Mouse (Mus musculus) heart, postnatal 25 days (tissue): ENCODE results near the gene Exoc6. TPM values are rescaled to one million over a fixed set of nuclear protein-coding genes. Genes with fewer than 3 reads are reported as not detected.
"Not testable (repeated sequence)": the region's sequence is repeated elsewhere in the genome, so short reads cannot be mapped to it uniquely, and the experiment has no call there.

ENCODE experiments used
- DNase-seq: peaks from one replicate; pipeline ENCODE4 v3.0.0; 2022; ENCODE audit warnings: low spot score
- intact Hi-C: fragments of 180-260 bp; cut with DNase I; formaldehyde crosslinking; loops from one replicate; pipeline ENCODE4 v1.15.1; 2025
- total RNA-seq, 2 experiments: library from RNA; stranded (reverse); gene quantifications; 2 replicates each; pipeline ENCODE4 v1.2.3; 2021

Exoc6 gene
- total RNA-seq, 2 experiments from 2014 or later, result 29.2 TPM

DNA sequence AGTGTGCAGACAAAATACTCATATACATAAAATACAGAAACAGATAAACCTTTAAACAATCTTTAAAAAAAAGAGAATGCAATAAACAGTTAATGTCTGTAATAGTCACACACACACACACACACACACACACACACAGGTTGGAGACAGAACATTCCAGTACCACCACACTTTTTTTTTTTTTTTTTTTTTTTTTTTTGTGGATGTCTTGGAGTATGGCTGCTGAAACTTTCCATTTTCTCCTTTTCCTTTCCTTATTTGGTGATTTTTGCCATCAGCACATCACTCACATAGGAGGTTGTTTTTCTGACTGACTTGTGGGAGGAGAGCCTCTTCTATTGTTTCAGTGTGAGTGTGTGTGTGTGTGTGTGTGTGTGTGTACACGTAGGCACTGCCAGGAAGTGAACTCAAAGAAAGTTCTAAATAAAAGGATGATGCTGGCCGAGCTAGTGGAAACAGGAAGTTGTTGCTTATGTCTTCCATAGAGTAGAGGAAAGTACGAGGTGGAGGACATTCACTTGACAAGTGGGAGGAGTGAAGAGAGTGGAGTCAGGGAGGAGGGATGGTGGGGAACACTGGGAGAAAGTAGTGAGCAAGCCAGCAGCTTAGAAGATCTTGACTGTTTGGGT, 15.4 kb upstream of the Exoc6 start:
- DNase-seq, result no peak
- intact Hi-C loops, result no loop called here

DNA sequence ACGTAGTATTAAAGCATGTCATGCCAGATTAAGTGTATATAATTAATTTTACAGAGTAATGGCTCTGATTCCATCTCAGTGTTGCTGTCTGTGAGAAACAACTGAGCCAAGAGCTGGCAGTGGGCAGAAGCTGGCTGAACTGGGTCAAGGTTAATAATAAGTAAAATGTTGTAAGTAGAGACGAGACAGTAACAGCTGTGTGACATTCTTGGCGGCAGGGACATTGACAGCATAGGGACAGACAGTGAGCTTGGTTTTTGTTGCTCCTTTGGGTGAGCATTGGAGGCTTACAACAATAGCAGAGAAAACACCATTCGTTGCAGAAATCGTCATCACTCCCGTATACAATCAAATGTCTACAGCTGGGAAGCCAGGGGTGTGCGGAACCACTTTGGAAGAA, 13.8 kb upstream of the Exoc6 start:
- intact Hi-C loops, result no loop called here
- DNase-seq, result no peak

DNA sequence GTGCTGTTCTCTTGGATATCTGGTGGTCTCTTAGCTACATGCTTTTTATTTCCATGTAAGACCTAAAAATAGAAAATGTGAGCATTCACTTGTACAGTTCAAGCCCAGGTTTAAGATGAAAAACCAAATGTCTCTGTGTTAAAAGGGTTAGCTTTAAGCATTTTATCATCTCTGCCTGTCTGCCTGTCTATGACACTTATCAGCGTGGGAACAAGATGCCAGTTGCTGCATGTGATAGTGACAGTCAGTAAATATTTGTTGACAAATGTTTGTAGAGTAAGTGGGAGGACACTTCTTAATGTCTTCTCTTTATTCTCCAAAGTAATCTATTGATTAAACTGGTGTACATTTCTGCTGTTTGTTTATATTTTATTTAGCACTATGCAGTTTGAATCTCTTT, 12.5 kb upstream of the Exoc6 start:
- intact Hi-C loops, result no loop called here
- DNase-seq, result no peak

DNA sequence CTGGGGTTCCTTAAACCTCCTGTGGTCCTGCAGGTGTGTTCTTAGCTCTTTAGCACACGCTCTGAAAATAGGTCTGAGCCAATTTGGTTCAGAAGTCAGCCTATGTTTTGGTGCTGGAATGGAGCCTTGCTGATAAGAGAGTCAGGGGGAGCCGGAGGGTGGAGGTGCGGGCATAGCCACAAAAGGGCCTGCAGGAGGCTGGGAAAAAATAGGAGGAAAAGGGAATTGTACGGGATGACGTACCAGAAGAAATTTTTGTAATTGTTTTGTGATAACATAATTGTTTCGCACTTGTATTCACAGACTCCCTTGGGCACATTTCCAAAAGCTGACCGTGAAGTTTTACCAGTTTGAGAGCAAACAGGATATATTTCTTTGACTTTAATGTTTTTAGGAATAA, 10.0 kb upstream of the Exoc6 start:
- DNase-seq, result peak; percentile 55
- intact Hi-C loops, result no loop called here

DNA sequence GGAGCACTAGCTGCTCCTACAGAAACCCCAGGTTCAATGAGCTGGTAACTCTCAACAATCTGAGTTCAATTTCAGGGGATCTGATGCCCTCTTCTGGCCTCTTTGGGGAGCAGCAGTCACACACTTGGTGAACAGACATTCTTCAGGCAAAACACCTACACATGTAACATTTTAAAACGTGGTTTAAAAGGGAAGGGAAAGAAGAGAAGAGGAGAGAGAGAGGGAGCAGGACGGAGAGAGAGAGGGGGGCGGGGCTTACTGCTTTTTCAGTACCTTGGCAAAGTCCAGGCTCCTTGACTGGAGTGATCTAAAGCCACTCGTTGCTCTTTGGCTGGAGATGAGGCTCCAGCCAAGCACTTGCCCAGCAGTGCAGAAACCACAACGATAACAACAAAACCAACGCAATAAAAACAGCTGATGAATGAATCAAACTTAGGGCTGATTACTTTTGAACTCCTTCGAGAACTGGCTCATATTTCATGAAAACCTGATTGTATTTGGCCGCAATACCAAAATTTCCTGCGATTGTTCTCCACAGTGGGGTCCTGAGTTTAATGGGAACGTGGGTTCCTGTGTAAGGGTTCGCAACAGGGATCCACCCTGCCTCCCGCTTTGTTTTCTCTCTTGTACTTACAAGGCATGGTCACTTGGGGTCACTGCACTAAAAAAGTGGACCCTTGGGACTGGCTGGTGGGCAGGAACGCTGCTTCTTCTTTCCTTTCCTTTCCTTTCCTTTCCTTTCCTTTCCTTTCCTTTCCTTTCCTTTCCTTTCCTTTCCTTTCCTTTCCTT, 6.5 kb upstream of the Exoc6 start:
- intact Hi-C loops, result no loop called here

DNA sequence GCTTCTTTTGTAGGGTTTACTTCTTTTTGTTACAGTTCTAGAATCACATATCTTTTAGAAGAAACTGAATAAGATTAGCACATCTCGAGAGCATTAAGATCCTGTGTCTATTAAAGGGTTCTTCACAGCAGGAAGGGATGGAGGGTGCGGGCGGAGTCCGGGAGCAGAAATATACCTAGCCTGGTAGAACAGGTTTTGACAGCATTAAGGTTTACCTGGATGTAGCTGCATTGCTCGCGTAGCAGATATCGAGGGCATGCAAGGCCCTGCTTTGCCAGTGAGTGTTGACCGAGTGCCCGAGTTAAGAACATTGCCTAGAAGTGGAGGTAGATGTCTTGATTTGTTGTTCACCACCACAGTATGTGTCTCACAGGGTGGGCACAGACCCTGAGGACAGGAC, 5.7 kb upstream of the Exoc6 start:
- intact Hi-C loops, result no loop called here
- DNase-seq, result no peak

More for the DNA sequence above, 6.5 kb upstream of the Exoc6 start:
- peak; percentile 36 for DNase-seq

DNA sequence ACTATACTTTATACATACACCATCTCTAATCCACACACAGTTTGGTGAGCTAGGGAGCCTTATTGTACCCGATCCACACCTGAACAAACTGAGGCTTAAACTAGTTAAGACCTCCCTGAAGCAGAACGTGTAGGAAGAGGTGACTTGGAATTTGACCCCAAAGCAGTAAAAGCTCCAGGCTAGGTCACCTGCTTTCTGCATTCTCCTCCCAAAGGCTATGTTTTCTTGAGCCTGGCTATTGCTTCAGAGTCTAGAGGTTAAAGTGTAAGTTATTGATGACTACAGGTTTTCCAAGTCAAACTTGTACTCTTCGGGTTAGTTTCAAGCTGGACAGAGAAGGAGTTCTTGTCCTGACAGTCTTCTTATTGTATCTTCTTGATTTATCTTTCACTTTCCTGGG, 5.0 kb upstream of the Exoc6 start:
- intact Hi-C loops, result no loop called here
- no peak for DNase-seq

DNA sequence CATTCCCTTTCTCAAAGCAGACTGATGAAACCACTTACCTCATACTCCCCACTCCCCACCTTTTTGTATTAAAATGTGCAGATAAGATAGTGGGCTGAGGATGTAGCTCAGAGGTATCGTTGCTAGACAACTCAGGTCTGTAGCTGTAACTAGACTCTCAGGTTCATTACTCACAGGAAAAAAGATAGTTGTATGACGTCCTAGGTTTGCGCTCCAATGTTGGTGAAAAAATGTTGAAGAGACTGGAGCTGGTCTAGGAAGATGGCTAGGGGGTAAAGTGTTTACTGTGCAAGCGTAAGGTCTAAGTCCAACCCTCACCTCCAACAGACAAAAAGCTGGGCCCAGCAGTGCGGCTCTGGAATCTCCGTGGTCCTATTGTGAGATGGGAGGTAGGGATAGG, 4.5 kb upstream of the Exoc6 start:
- no peak for DNase-seq
- intact Hi-C loops, result loop anchor here (2.0 kb wide), 1 partner anchor 15 kb away; no protein-coding TSS in a partner anchor

DNA sequence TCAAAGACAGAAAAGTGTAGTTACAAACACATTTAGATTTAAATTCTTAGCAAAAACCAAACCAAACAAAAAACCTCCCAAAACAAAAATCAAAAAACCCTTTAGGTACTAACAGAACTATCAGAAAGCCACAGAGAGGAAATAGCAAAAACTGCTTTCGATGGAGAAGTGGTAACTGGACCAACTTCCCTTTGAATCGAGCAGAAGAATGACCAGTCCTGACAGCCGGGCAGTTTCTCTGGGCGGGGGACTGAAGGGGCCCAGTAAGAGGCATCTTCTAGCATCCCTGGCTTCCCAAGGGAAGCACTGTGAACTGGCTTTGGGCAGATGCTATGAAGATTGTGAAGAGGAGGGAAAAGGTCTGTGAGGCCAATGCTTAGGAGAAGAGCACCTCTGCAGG, 3.4 kb upstream of the Exoc6 start:
- intact Hi-C loops, result loop anchor here (2.0 kb wide), 1 partner anchor 14 kb away; no protein-coding TSS in a partner anchor
- DNase-seq, result no peak

DNA sequence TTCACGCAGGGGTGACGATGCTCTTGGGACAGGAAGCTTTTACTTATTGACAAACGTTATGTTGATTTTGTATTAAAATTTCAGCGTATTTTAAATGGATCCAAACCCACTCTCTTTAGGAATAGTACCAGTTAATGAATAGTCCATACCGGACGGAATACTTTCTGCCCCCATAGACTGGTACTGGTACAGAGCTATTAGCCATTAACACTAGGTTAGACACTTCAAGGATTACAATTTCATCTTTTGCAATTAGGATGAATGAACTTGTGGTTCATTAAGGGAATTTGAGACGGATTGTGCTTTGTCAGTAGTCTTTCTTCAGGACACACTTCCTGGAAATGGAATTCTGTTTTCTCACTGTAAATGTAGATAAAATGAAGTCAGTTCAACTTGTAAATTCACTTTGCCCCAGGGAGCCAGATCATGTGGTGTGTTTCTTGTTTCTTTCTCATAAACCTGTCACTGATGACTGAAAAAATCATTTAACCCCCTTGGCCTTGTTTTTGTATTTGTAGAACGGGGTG, 885 bp downstream of the Exoc6 start:
- intact Hi-C loops, result no loop called here
- DNase-seq, result no peak

DNA sequence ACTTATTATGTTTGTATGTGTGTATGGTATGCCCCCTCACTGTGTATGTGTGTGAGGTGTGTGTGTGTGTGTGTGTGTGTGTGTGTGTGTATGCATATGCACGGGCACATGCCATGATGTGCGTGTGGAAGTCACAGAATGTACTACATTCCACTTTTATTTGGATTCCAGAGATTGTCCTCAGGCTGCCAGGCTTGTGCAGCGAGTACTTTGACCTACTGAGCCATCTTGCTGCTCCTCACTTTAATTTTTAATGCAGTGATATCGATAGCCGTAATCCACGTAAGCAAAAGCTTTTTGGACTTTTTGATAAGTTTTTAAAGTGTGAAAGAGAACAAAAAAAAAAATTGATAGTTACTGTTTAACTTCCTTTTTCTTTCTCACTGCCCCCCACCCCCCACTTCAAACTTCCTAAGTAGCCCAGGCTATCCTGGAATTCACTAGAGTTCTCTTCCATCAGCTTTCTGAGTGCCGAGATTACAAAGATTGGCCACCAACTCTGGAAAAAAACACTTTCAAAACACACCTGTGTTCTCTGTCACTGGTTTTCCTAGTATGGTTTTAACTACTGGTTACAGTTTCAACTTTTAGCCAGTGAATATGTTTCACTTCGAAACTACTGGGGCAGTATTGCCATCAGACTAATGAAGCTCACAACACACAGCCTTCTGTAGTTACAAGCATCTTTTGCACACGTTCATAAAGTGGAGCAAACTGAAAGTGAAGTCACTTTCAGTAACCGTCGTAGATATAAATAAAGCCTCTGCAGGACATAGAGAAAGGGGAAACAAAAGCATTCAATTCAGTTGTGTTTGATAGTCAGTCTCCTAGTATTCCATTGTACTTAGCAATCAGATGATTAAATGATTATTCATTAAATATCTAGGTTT, 3.4 kb downstream of the Exoc6 start:
- intact Hi-C loops, result no loop called here
- no peak for DNase-seq

DNA sequence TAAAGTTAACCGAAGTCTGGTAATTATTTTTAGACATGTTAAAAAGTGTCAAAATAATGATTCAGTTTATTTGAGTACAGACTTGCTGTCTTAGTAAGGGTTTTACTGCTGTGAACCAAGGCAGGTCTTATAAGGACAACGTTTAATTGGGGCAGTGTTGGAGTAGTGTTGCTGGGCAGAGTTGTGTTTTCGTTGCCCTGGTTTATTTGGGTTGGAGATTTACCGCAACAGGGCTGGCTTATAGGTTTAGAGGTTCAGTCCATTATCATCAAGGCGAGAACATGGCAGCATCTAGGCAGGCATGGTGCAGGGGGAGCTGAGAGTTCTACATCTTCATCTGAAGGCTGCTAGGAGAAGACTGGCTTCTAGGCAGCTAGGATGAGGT, 4.0 kb downstream of the Exoc6 start:
- intact Hi-C loops, result not testable (repeated sequence)

DNA sequence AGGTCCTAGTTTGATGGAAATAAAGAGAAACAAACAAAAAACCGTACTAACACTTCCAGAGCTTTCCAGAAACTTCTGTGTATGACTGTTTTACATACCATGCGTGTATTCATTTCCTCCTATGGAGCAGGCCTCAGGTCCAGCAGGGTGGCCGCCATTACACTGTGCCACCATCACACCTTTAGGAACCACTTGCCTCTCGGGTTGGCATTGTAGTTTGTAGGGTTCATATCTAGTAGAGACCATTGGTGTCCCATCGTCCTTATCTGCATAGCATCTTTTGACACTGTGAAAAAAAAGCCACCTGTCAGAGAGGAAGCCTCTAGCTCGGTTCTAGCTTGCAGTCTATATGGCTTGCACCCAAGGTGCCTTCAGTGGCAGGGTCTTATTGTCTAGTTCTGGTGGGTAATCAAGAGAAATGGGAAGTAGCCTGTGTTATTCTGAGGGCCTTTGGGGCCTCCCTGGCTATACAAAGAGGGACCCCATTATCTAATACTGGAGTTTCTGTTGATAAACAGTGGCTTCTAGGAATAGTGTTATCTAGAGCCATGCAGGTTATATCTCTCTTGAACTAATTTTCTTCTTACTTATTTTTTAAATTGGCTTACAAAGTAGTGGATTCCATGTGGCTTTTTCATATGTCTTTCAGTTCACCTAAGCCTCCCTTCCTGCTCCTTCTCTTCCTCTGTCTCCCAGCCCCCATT, 5.8 kb downstream of the Exoc6 start:
- DNase-seq, result no peak
- intact Hi-C loops, result no loop called here

More for the DNA sequence above, 4.0 kb downstream of the Exoc6 start:
- not testable (repeated sequence) for DNase-seq

DNA sequence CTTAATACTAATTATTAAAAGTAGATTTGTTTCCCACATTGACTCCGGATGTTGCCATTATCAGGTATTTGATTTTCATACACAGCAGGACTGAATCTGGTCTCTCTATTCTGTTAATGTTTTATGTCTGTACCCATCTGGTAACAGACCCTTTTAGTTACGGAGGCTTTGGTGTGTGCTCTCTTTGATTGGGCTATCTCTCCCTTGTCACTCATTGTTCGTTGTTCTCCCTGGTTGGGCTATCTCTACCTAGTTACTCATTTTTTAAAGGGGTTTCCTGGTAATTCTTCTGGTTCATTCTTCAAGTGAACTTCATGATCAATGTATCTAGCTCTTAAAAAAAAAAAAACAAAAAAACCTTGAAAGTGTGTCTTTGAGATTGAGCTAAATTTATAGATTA, 7.7 kb downstream of the Exoc6 start:
- intact Hi-C loops, result no loop called here
- no peak for DNase-seq

DNA sequence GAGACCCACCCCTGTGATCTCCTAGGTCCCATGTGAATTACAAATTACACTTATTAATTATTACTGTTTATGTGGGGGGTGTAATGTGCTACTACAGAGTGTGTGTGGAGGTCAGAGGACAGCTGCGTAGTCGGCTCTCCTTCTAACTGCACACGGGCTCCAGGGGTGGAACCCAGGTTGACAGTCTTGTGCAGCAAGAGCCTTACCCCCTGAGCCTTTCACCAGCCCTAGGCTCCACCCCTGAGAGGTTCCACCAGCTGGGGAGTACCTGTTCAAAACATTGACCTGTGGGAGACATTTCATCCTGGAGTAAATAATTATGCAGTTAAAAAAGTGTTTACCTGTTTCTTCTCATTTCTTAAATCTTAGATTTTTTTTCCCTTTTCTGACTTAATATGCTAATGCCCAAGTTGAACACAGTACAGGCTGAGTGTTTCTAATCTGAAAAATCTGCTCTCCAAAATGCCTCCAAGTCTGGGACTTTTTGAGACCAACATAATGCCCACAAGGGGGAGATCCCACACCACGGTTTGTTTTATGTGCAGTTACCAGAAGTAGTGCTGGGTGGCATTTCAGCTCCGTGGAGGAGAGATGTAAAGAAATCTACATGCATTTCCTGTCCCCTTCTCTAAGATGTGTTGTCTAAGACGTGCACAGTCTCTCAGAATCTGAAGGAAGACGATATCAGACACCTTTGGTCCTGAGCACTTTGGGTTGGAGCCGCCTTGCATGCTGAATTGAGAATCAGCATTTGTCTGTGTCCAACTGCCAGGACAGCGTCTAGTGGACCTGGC, 9.3 kb downstream of the Exoc6 start:
- no peak for DNase-seq
- intact Hi-C loops, result loop anchor here (2.0 kb wide), 1 partner anchor 13 kb away; no protein-coding TSS in a partner anchor

DNA sequence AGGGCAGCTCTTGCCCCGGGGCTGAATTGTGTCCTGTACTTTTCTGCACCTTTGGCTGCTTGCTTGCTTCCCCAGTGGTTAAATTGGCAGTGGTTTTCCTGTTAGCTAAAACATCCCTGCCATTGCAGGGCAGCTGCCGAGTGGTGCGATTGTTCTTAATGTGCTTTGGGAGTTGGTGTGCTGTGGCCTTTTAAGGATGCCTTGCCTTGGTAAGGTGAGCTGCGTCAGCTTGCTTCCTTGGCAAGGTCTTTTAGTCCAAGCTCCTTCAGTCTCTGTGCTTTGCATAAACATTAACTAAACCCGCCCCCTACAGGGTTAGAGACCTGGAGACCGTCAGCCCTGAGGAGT, 9.8 kb downstream of the Exoc6 start:
- no peak for DNase-seq
- intact Hi-C loops, result loop anchor here (2.0 kb wide), 1 partner anchor 13 kb away; no protein-coding TSS in a partner anchor

DNA sequence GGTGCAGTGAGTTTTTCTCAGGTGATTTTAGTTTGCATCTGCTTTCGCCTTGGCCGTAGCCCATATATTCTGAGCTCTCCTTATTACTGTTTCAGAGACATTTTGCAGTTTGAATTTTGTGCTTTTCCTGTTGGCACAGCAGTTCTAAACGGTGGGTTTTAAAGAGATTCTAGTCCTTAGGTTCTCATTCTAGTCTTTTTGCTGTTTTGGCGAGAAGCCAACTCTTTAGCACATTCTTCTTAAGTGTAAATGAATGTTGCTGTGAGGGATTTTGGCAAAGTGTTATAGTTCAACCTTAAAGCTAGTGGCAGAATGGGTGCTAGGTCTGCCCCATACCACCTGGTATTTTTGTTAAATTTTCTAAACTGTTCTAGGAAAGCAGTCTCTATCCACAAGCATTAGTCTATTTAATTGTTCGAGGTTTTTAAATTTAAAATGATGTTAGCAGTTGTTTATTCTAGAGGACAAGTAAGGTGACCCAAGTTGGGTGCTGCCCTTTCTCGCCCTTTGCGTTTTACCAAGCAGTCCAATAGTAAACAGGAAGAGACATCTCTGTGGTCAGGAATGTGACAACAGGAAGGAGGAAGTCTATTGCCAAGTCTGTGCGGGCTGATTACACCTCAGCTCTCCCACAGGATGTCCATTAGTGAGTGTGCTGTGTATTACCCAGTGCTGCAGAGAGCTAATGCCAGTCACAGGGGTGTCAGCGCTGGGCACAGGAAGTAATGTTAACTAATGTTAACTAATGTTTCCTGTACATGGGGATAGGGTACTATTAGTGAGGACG, 11.1 kb downstream of the Exoc6 start:
- intact Hi-C loops, result loop anchor here (2.0 kb wide), 1 partner anchor 14 kb away; no protein-coding TSS in a partner anchor
- no peak for DNase-seq

DNA sequence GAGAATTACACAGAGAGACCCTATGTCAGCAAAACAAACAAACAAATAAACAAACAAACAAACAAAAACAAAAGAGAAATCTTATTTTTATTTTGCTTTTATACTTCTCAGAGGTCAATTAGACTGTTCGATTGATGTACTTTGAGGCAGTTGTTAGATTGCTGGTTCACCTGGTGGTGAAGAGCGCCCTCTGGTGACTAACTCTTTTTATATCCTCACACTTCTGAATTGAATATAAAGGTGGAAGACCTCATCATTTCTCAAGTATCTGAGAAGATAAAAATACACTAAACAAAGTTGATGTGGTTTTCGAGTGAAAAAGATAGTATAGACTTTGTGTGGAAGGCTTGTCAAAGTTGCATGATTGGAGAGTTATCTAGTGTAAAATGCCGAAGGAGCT, 13.5 kb downstream of the Exoc6 start:
- intact Hi-C loops, result loop anchor here (1.0 kb wide), 1 partner anchor 33 kb away; no protein-coding TSS in a partner anchor

More for the DNA sequence above, 13.5 kb downstream of the Exoc6 start:
- DNase-seq, result no peak
